Mouse (Mus musculus): ENCODE results near the gene Pkp4. TPM values are rescaled to one million over a fixed set of nuclear protein-coding genes. Genes with fewer than 3 reads are reported as not detected.

The Pkp4 gene
- 6.8 and 7.7 TPM in 2 replicates for polyA plus RNA-seq (2015; fragmentation: Nextera tagmentation; extraction: Ambion mirVana)

DNA sequence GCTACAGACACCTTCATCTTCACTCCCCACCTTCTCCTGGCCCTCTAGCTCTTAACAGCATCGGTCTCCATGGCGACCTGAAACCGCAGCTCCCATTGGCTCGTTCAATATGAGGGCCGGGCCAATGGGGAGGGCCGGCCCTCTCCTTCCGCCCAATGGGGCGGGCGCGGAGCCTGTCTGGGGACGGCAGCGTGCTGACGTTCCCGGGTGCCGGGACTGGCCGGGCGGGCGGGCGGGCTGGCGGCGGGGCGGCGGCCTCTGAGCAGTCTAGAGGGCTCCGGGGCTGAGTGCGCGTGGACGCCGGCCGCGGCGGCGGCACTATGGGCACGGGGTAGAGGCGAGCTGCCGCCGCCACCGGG lies at the start of gene Pkp4, which contains the start of gene Ccdc148:
Gene Pkp4, plus strand, starts transcription at position 246 of the 359 bp plus-strand sequence.
Gene Ccdc148, minus strand, starts transcription at position 79 of the 359 bp plus-strand sequence.
- H3K27me3 ChIP-seq (ENCODE audit: insufficient read depth, low read length), result no peaks in the 10 kb centered on the region
- WGBS (ENCODE audit: insufficient replicate concordance), result 4% methylated on average over 18 of the region's 37 CpGs
- H3K9me3 ChIP-seq (ENCODE audit: low read length), result no peaks in the 10 kb centered on the region
- H3K36me3 ChIP-seq (replicated peaks; ENCODE audit: insufficient read depth, low read length), result no peaks in the 10 kb centered on the region
- H3K4me3 ChIP-seq (ENCODE audit: low read depth, low read length), result peak within 1 kb of the TSS; percentile 84
- TF ChIP-seq EP300 (IDR thresholded peaks at IDR 0.05; ENCODE audit: low read depth) (no peak), CTCF (IDR thresholded peaks at IDR 0.05; ENCODE audit: low read depth) (no peak)
- peak; percentile 90 for DNase-seq
- H3K27ac ChIP-seq (ENCODE audit: low read depth), result peak within 1 kb of the TSS; percentile 87
- peaks cover 7% of the 10 kb centered on the region for H3K4me1 ChIP-seq (ENCODE audit: insufficient read depth)
- peak; percentile 93 for ATAC-seq
- peak within 1 kb of the TSS; percentile 85 for H3K9ac ChIP-seq (replicated peaks)
- H3K4me2 ChIP-seq (ENCODE audit: low read depth, low read length), result peak within 1 kb of the TSS; percentile 92

- H3K4me1 ChIP-seq (ENCODE audit: insufficient read depth), result no peaks in the 10 kb centered on the region
- WGBS (ENCODE audit: insufficient replicate concordance), result 39% methylated on average over 7 of the region's 7 CpGs
- no peaks in the 10 kb centered on the region for H3K36me3 ChIP-seq (replicated peaks; ENCODE audit: insufficient read depth, low read length)
- no peak overlapping the region for H3K4me2 ChIP-seq (ENCODE audit: low read depth, low read length)
- no peak for ATAC-seq
- H3K27me3 ChIP-seq (ENCODE audit: insufficient read depth, low read length), result no peaks in the 10 kb centered on the region
- no peak for DNase-seq
- H3K9ac ChIP-seq (replicated peaks), result no peak overlapping the region
- H3K27ac ChIP-seq (ENCODE audit: low read depth), result no peak overlapping the region
- no peak overlapping the region for H3K4me3 ChIP-seq (ENCODE audit: low read depth, low read length)
- no peaks in the 10 kb centered on the region for H3K9me3 ChIP-seq (ENCODE audit: low read length)
- TF ChIP-seq EP300 (IDR thresholded peaks at IDR 0.05; ENCODE audit: low read depth) (no peak), CTCF (IDR thresholded peaks at IDR 0.05; ENCODE audit: low read depth) (no peak)
These were observed 31.6 kb upstream of the Pkp4 start for GRCm38 (mm10) chr2:59129023-59129422.

DNA sequence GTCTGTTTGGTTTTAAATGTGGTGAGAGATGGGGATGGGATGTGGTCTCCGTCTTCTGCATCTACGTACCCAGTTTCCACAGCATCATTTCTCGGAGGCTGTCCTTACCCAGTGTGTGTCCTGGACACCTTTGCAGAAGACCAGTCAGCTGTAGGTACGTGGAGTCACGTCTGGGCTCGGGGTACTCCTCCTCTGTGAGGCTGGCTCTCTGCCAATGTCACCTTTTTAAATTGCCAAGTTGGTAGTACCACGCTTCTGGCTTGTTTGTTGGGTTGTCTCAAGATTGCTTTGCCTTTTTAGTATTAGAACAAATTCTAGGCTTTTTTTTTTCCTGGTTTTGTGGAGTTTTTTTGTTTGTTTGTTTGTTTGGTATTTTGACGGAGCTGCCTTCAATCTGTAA lies 30.8 kb upstream of the Pkp4 start:
- Histone ChIP-seq H3K9me3 (ENCODE audit: low read length) (no peaks in the 10 kb centered on the region), H3K9ac (replicated peaks) (no peak overlapping the region), H3K4me2 (ENCODE audit: low read depth, low read length) (no peak overlapping the region), H3K27ac (ENCODE audit: low read depth) (no peak overlapping the region), H3K36me3 (replicated peaks; ENCODE audit: insufficient read depth, low read length) (no peaks in the 10 kb centered on the region), H3K4me1 (ENCODE audit: insufficient read depth) (no peaks in the 10 kb centered on the region), H3K27me3 (ENCODE audit: insufficient read depth, low read length) (no peaks in the 10 kb centered on the region), H3K4me3 (ENCODE audit: low read depth, low read length) (no peak overlapping the region)
- no peak for TF ChIP-seq CTCF (IDR thresholded peaks at IDR 0.05; ENCODE audit: low read depth)
- no peak for TF ChIP-seq EP300 (IDR thresholded peaks at IDR 0.05; ENCODE audit: low read depth)
- no peak for ATAC-seq
- 67% methylated on average over 8 of the region's 8 CpGs for WGBS (ENCODE audit: insufficient replicate concordance)
- no peak for DNase-seq

- DNase-seq (peak; percentile 33), ATAC-seq (peak; percentile 91)
- H3K4me1 ChIP-seq (ENCODE audit: insufficient read depth), result no peaks in the 10 kb centered on the region
- no peaks in the 10 kb centered on the region for H3K27me3 ChIP-seq (ENCODE audit: insufficient read depth, low read length)
- 60% methylated on average over 8 of the region's 8 CpGs for WGBS (ENCODE audit: insufficient replicate concordance)
- H3K27ac ChIP-seq (ENCODE audit: low read depth), result peak overlapping the region; percentile 86
- H3K4me2 ChIP-seq (ENCODE audit: low read depth, low read length), result peak overlapping the region; percentile 0; the same call in 1 of the 2 replicates
- TF ChIP-seq CTCF (IDR thresholded peaks at IDR 0.05; ENCODE audit: low read depth) (no peak), EP300 (IDR thresholded peaks at IDR 0.05; ENCODE audit: low read depth) (peak; percentile 43)
- H3K9ac ChIP-seq (replicated peaks), result no peak overlapping the region
- H3K36me3 ChIP-seq (replicated peaks; ENCODE audit: insufficient read depth, low read length), result no peaks in the 10 kb centered on the region
- no peak overlapping the region for H3K4me3 ChIP-seq (ENCODE audit: low read depth, low read length)
- no peaks in the 10 kb centered on the region for H3K9me3 ChIP-seq (ENCODE audit: low read length)
These were observed 29.6 kb upstream of the Pkp4 start for GRCm38 (mm10) chr2:59131044-59131443.

DNA sequence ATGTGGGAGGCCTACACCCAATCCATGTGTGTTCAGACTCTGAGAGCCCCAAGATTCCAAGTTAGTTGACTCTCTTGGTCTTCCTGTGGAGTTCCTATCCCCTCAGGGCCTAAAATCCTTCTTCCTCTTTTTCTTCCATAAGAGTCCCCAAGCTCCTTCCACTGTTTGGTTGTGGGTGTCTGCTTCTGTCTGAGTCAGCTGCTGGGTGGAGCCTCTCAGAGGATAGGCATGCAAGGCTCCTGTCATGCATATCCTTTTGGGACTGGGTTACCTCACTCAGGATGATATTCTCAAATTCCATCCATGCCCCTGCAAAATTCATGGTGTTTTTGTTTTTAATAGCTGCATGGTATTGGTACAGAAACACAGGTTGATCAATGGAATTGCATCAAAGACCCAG lies 5.2 kb upstream of the Pkp4 start:
- ATAC-seq (no peak), DNase-seq (no peak)
- no peaks in the 10 kb centered on the region for H3K36me3 ChIP-seq (replicated peaks; ENCODE audit: insufficient read depth, low read length)
- H3K4me1 ChIP-seq (ENCODE audit: insufficient read depth), result peaks cover 4% of the 10 kb centered on the region; the same call in 1 of the 2 replicates
- H3K9me3 ChIP-seq (ENCODE audit: low read length), result no peaks in the 10 kb centered on the region
- TF ChIP-seq EP300 (IDR thresholded peaks at IDR 0.05; ENCODE audit: low read depth) (no peak), CTCF (IDR thresholded peaks at IDR 0.05; ENCODE audit: low read depth) (no peak)
- no peak overlapping the region for H3K9ac ChIP-seq (replicated peaks)
- no peak overlapping the region for H3K4me2 ChIP-seq (ENCODE audit: low read depth, low read length)
- no peak overlapping the region for H3K4me3 ChIP-seq (ENCODE audit: low read depth, low read length)
- H3K27me3 ChIP-seq (ENCODE audit: insufficient read depth, low read length), result no peaks in the 10 kb centered on the region
- H3K27ac ChIP-seq (ENCODE audit: low read depth), result no peak overlapping the region

- Histone ChIP-seq H3K4me1 (ENCODE audit: insufficient read depth) (peaks cover 7% of the 10 kb centered on the region), H3K9ac (replicated peaks) (no peak overlapping the region), H3K4me2 (ENCODE audit: low read depth, low read length) (no peak overlapping the region), H3K27ac (ENCODE audit: low read depth) (peak overlapping the region; percentile 80), H3K27me3 (ENCODE audit: insufficient read depth, low read length) (no peaks in the 10 kb centered on the region), H3K9me3 (ENCODE audit: low read length) (no peaks in the 10 kb centered on the region), H3K4me3 (ENCODE audit: low read depth, low read length) (no peak overlapping the region), H3K36me3 (replicated peaks; ENCODE audit: insufficient read depth, low read length) (no peaks in the 10 kb centered on the region)
- DNase-seq, result peak; percentile 33
- 54% methylated on average over 2 of the region's 2 CpGs for WGBS (ENCODE audit: insufficient replicate concordance)
- TF ChIP-seq EP300 (IDR thresholded peaks at IDR 0.05; ENCODE audit: low read depth) (no peak), CTCF (IDR thresholded peaks at IDR 0.05; ENCODE audit: low read depth) (no peak)
- peak; percentile 50 for ATAC-seq
These were observed 2.5 kb upstream of the Pkp4 start for GRCm38 (mm10) chr2:59158117-59158516.

Data from liver, postnatal 0 days (tissue).